Mouse (Mus musculus) CH12.LX (cell line): ENCODE data around the gene Apopt1. TPM values are rescaled to one million over a fixed set of nuclear protein-coding genes. Genes with fewer than 3 reads are reported as not detected.

ENCODE experiments used
- DNase-seq: peaks from one replicate; pipeline ENCODE4 v3.0.0-alpha.2; 2013; ENCODE audit errors: extremely low read depth
- H3K27ac ChIP-seq: 2 replicates; pipeline ENCODE4 v1.5.1; 2012; ENCODE audit warnings: low read depth, mild to moderate bottlenecking, control low read depth, moderate library complexity; ENCODE audit not compliant: insufficient read depth
- H3K27me3 ChIP-seq: replicated peaks from 2 replicates; pipeline ENCODE3; 2012; ENCODE audit warnings: inconsistent platforms
- H3K36me3 ChIP-seq, 2 experiments: replicated peaks in 1 of 2; 2 replicates each; pipeline versions ENCODE3 to v1.6.1; 2012; ENCODE audit warnings: inconsistent platforms in 1 of 2, low read length in 1 of 2, mild to moderate bottlenecking in 1 of 2, mixed read lengths in 1 of 2, moderate library complexity in 1 of 2; ENCODE audit not compliant: control insufficient read depth in 1 of 2, insufficient read depth in 1 of 2
- H3K4me1 ChIP-seq, 2 experiments: 2 replicates each; pipeline ENCODE4 v1.6.1; 2012; ENCODE audit warnings: inconsistent platforms in 1 of 2, moderate library complexity in 1 of 2; ENCODE audit not compliant: insufficient read depth in 2 of 2, control insufficient read depth in 1 of 2
- H3K4me2 ChIP-seq: 2 replicates; pipeline ENCODE4 v1.6.1; 2012; ENCODE audit warnings: low read depth, mild to moderate bottlenecking, control low read depth; ENCODE audit not compliant: poor library complexity, insufficient read depth, severe bottlenecking
- H3K4me3 ChIP-seq, 3 experiments: fragments of 150-350 bp in 1 of 3; sonication (generic) in 1 of 3; replicated peaks in 1 of 3; 2 replicates each; pipeline versions ENCODE3 to v1.5.1; 2011 to 2012; ENCODE audit warnings: low read depth in 2 of 3, low read length in 2 of 3, mild to moderate bottlenecking in 2 of 3, moderate library complexity in 2 of 3, control low read depth in 1 of 3, improper control_type of control experiment in 1 of 3, inconsistent platforms in 1 of 3, mixed read lengths in 1 of 3; ENCODE audit not compliant: poor library complexity in 1 of 3
- H3K79me2 ChIP-seq: replicated peaks from 2 replicates; pipeline ENCODE4 v1.6.1; 2012; ENCODE audit warnings: mild to moderate bottlenecking, moderate library complexity; ENCODE audit not compliant: control insufficient read depth, poor library complexity, insufficient read depth, severe bottlenecking; ENCODE audit errors: extremely low read depth
- H3K9ac ChIP-seq: 2 replicates; pipeline ENCODE4 v1.6.1; 2012; ENCODE audit warnings: low read depth, mild to moderate bottlenecking, control low read depth, moderate library complexity; ENCODE audit not compliant: insufficient read depth
- H3K9me3 ChIP-seq: replicated peaks from 2 replicates; pipeline ENCODE3; 2012; ENCODE audit warnings: low read length, inconsistent platforms, mixed read lengths
- BHLHE40 ChIP-seq: IDR thresholded peaks from 2 replicates; pipeline ENCODE4 v1.6.1; 2011; ENCODE audit warnings: mild to moderate bottlenecking, low read depth, low read length, improper control_type of control experiment
- CHD1 ChIP-seq: IDR thresholded peaks from 2 replicates; pipeline ENCODE4 v1.6.1; 2012; ENCODE audit warnings: low read depth, low read length, improper control_type of control experiment, inconsistent platforms
- CHD2 ChIP-seq: IDR thresholded peaks from 2 replicates; pipeline ENCODE4 v1.6.1; 2011; ENCODE audit warnings: low read length, improper control_type of control experiment
- CTCF ChIP-seq, 2 experiments: IDR thresholded peaks in 1 of 2; conservative IDR thresholded peaks in 1 of 2; 2 replicates each; pipeline ENCODE4 v1.5.1; 2011 to 2012; ENCODE audit warnings: low read depth in 2 of 2, low read length in 2 of 2, improper control_type of control experiment in 1 of 2, inconsistent platforms in 1 of 2, mild to moderate bottlenecking in 1 of 2, moderate library complexity in 1 of 2
- ETS1 ChIP-seq: conservative IDR thresholded peaks from 2 replicates; pipeline ENCODE4 v1.6.1; 2012; ENCODE audit warnings: low read depth, mild to moderate bottlenecking, inconsistent platforms, low read length, improper control_type of control experiment, moderate library complexity
- GABPA ChIP-seq: IDR thresholded peaks from 2 replicates; pipeline ENCODE4 v1.6.1; 2012; ENCODE audit warnings: low read depth, low read length, improper control_type of control experiment, inconsistent platforms; ENCODE audit not compliant: insufficient replicate concordance
- HCFC1 ChIP-seq: IDR thresholded peaks from 2 replicates; pipeline ENCODE4 v1.6.1; 2012; ENCODE audit warnings: low read depth, mild to moderate bottlenecking, inconsistent platforms, low read length, improper control_type of control experiment
- IRF4 ChIP-seq: IDR thresholded peaks from 2 replicates; pipeline ENCODE4 v1.6.1; 2014; ENCODE audit warnings: low read depth, mild to moderate bottlenecking, inconsistent platforms, low read length, improper control_type of control experiment
- JUND ChIP-seq: conservative IDR thresholded peaks from 2 replicates; pipeline ENCODE4 v1.6.1; 2011; ENCODE audit warnings: low read depth, low read length, improper control_type of control experiment
- MAX ChIP-seq: IDR thresholded peaks from 2 replicates; pipeline ENCODE4 v1.6.1; 2011; ENCODE audit warnings: low read length, improper control_type of control experiment
- MAZ ChIP-seq: IDR thresholded peaks from 2 replicates; pipeline ENCODE4 v1.6.1; 2012; ENCODE audit warnings: low read depth, mild to moderate bottlenecking, inconsistent platforms, low read length, improper control_type of control experiment, moderate library complexity
- MXI1 ChIP-seq: IDR thresholded peaks from 2 replicates; pipeline ENCODE4 v1.6.1; 2011; ENCODE audit warnings: mild to moderate bottlenecking, low read depth, low read length, improper control_type of control experiment
- MYC ChIP-seq: IDR thresholded peaks from 2 replicates; pipeline ENCODE4 v1.6.1; 2011; ENCODE audit warnings: low read depth, mild to moderate bottlenecking, improper control_type of control experiment, low read length
- NELFE ChIP-seq: IDR thresholded peaks from 2 replicates; pipeline ENCODE4 v1.6.1; 2011; ENCODE audit warnings: low read depth, low read length, improper control_type of control experiment
- NRF1 ChIP-seq: IDR thresholded peaks from 2 replicates; pipeline ENCODE4 v1.6.1; 2014; ENCODE audit warnings: low read depth, mild to moderate bottlenecking, inconsistent platforms, low read length, improper control_type of control experiment, moderate library complexity
- PAX5 ChIP-seq: IDR thresholded peaks from 2 replicates; pipeline ENCODE4 v1.6.1; 2012; ENCODE audit warnings: low read length, inconsistent platforms, mixed read lengths
- POLR2AphosphoS2 ChIP-seq: IDR thresholded peaks from 2 replicates; pipeline ENCODE4 v1.6.1; 2011; ENCODE audit warnings: low read depth, low read length, improper control_type of control experiment
- RAD21 ChIP-seq: IDR thresholded peaks from 2 replicates; pipeline ENCODE4 v1.6.1; 2011; ENCODE audit warnings: low read depth, mild to moderate bottlenecking, low read length, improper control_type of control experiment, moderate library complexity
- RCOR1 ChIP-seq: conservative IDR thresholded peaks from 2 replicates; pipeline ENCODE4 v1.6.1; 2012; ENCODE audit warnings: low read depth, mild to moderate bottlenecking, inconsistent platforms, low read length, improper control_type of control experiment
- SIN3A ChIP-seq: IDR thresholded peaks from 2 replicates; pipeline ENCODE4 v1.6.1; 2012; ENCODE audit warnings: low read length, improper control_type of control experiment, inconsistent platforms
- SMC3 ChIP-seq: IDR thresholded peaks from 2 replicates; pipeline ENCODE4 v1.6.1; 2011; ENCODE audit warnings: low read depth, low read length, improper control_type of control experiment
- TBP ChIP-seq: conservative IDR thresholded peaks from 2 replicates; pipeline ENCODE4 v1.6.1; 2011; ENCODE audit warnings: low read depth, low read length, improper control_type of control experiment
- TCF12 ChIP-seq: IDR thresholded peaks from 2 replicates; pipeline ENCODE4 v1.6.1; 2014; ENCODE audit warnings: low read depth, mild to moderate bottlenecking, inconsistent platforms, low read length, improper control_type of control experiment
- UBTF ChIP-seq: IDR thresholded peaks from 2 replicates; pipeline ENCODE4 v1.6.1; 2012; ENCODE audit warnings: low read depth, mild to moderate bottlenecking, inconsistent platforms, low read length, improper control_type of control experiment, moderate library complexity
- USF1 ChIP-seq: IDR thresholded peaks from 2 replicates; pipeline ENCODE4 v1.6.1; 2014; ENCODE audit warnings: low read depth, mild to moderate bottlenecking, inconsistent platforms, low read length, improper control_type of control experiment
- USF2 ChIP-seq: conservative IDR thresholded peaks from 2 replicates; pipeline ENCODE4 v1.6.1; 2011; ENCODE audit warnings: low read depth, low read length, improper control_type of control experiment
- ZC3H11A ChIP-seq: IDR thresholded peaks from 2 replicates; pipeline ENCODE4 v1.6.1; 2012; ENCODE audit warnings: low read depth, mild to moderate bottlenecking, inconsistent platforms, low read length, improper control_type of control experiment
- ZKSCAN1 ChIP-seq: IDR thresholded peaks from 2 replicates; pipeline ENCODE4 v1.6.1; 2012; ENCODE audit warnings: low read depth, inconsistent platforms, low read length, improper control_type of control experiment, borderline replicate concordance
- ZMIZ1 ChIP-seq: IDR thresholded peaks from 2 replicates; pipeline ENCODE4 v1.6.1; 2012; ENCODE audit warnings: low read depth, mild to moderate bottlenecking, inconsistent platforms, low read length, improper control_type of control experiment
- ZNF384 ChIP-seq: IDR thresholded peaks from 2 replicates; pipeline ENCODE4 v1.6.1; 2012; ENCODE audit warnings: low read depth, low read length, improper control_type of control experiment, inconsistent platforms
- dilution Hi-C: fragments of 300-500 bp; cut with MboI; formaldehyde crosslinking; loops from 2 replicates; pipeline ENCODE4 v1.14.3; 2020; ENCODE audit warnings: low sequenced_read_pairs; ENCODE audit not compliant: extremely low pct_unique_long_range_greater_than_20kb, extremely low pct_ligation_motif_present
- in situ Hi-C: fragments of 300-500 bp; cut with MboI; formaldehyde crosslinking; loops from 3 replicates; pipeline ENCODE4 v1.14.3; 2019; ENCODE audit warnings: low sequenced_read_pairs, low pct_ligation_motif_present, low pct_unique_long_range_greater_than_20kb, mixed read lengths
- polyA plus RNA-seq: library from polyadenylated mRNA; unstranded; fragments of >175 nt; gene quantifications from 2 replicates; pipeline ENCODE4 v1.2.1, GENCODE M21; 2012; ENCODE audit warnings: low read depth; ENCODE audit not compliant: insufficient read length
- total RNA-seq, 2 experiments: library from RNA; depleted of rRNA; stranded (reverse); fragments of 300-350 nt in 1 of 2; fragments of >200 nt in 1 of 2; gene quantifications; 2 replicates each; pipeline ENCODE4 v1.2.3; 2012 to 2014

Gene Apopt1
- total and polyA plus RNA-seq, 3 experiments, result 36.0 to 49.1 (median 43.6) TPM

DNA sequence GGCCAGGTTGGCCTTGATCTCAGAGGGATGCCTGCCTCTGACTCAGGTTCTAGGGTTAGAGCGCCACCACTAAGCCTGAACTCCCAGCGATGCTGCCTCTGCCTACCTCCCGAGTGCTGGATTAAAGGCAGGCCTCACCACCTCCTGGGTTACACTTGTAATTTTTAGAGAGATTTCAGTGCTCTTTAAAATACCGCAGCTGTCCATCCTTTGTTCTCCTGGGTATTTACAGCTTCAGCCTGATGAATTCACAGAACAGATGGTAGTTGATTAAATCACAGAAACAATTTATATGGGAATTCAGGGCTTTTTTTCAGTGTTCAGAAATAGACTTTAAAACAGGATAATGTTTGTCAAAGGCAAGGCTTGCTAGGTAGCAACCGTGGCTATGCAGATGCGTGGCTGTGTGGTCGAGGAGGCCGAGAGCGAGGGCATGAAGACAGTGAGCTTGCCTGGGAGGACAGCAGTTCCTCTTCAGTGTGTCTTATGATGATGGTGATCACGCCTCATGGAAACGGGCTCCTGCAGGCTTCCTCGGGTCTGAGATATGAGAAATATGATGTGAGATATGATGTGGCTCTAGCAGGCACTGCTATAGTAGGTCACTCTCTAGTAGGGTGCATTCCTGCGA is 78.5 kb downstream of the Apopt1 start:
- peaks cover 25 to 67% of the 10 kb centered on the region in 2 experiments for H3K4me1 ChIP-seq
- DNase-seq, result peak; percentile 45
- TF ChIP-seq MAX, result no peak
- TF ChIP-seq PAX5, result no peak
- no peak for TF ChIP-seq ZC3H11A
- TF ChIP-seq USF2, result no peak
- TF ChIP-seq BHLHE40, result no peak
- TF ChIP-seq RCOR1, result no peak
- no peak for TF ChIP-seq SIN3A
- TF ChIP-seq CTCF (conservative IDR thresholded peaks at IDR 0.05 in 1 of 2, IDR thresholded peaks at IDR 0.05 in 1 of 2; ENCODE audit: low read depth in 2 of 2, low read length in 2 of 2), result no peak
- no peak for TF ChIP-seq CHD2
- TF ChIP-seq MAZ, result no peak
- no peak for TF ChIP-seq CHD1
- no peak for TF ChIP-seq ZKSCAN1
- TF ChIP-seq SMC3, result no peak
- no peak for TF ChIP-seq USF1
- H3K79me2 ChIP-seq, result no peaks in the 10 kb centered on the region; the same call in 1 of the 2 replicates
- no peaks in the 10 kb centered on the region for H3K9me3 ChIP-seq
- in situ Hi-C loops, result no loop called here
- H3K4me2 ChIP-seq, result no peak overlapping the region
- H3K9ac ChIP-seq, result no peak overlapping the region
- peaks cover 64 to 87% of the 10 kb centered on the region in 2 experiments for H3K36me3 ChIP-seq
- no peak overlapping the region for H3K4me3 ChIP-seq
- dilution Hi-C loops, result no loop called here
- H3K27ac ChIP-seq, result no peak overlapping the region
- no peaks in the 10 kb centered on the region for H3K27me3 ChIP-seq

DNA sequence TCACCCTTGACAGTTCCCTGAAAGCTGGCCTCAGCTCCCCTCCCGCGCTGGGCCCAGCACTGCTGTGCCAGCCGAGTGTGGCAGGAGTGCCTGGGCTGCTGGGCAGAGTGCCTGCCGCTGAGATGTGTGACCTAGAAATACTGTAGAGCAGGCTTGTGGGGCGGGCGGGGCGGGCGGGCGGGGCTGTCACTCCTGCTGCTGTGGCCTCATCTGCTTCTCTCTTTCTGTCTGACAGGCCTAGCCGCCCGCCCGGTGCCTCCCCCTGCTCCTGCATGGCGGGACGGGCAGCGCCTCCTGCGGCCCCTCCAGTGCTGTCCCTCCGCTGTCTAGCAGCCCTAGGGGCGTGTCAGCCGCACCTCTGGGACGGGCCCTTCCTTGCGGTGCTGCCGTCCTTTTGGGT is 81.0 kb downstream of the Apopt1 start:
- H3K9me3 ChIP-seq, result no peaks in the 10 kb centered on the region
- H3K4me2 ChIP-seq, result peak overlapping the region; percentile 24
- peak overlapping the region; percentile 87 for H3K27ac ChIP-seq
- TF ChIP-seq MAX (no peak; the same call in 1 of the 2 replicates), ZC3H11A (no peak), RCOR1 (no peak), POLR2AphosphoS2 (no peak), SIN3A (no peak; the same call in 1 of the 2 replicates), NELFE (no peak), ZMIZ1 (no peak), IRF4 (no peak), TCF12 (peak; percentile 34; the same call in 1 of the 2 replicates), PAX5 (no peak), GABPA (no peak), JUND (no peak), MXI1 (peak; percentile 84; the same call in 1 of the 2 replicates), UBTF (peak; percentile 64; the same call in 1 of the 2 replicates), NRF1 (no peak), MAZ (0 out of 2 replicates have a peak, but pooled peaks have one; percentile 45), USF2 (no peak), ZKSCAN1 (no peak), MYC (no peak), RAD21 (no peak; the same call in 1 of the 2 replicates), CTCF (conservative IDR thresholded peaks at IDR 0.05 in 1 of 2, IDR thresholded peaks at IDR 0.05 in 1 of 2; ENCODE audit: low read depth in 2 of 2, low read length in 2 of 2) (peak in 1 of 2 experiments; percentile 42; a peak in 2 of 4 replicates), ZNF384 (no peak), HCFC1 (no peak), CHD2 (no peak), ETS1 (no peak; the same call in 1 of the 2 replicates), TBP (no peak)
- TF ChIP-seq, all 38 proteins: peak for 5
- no peaks in the 10 kb centered on the region; the same call in 1 of the 2 replicates for H3K79me2 ChIP-seq
- peaks cover 31 to 81% of the 10 kb centered on the region in 2 experiments for H3K4me1 ChIP-seq
- H3K27me3 ChIP-seq, result no peaks in the 10 kb centered on the region
- peaks cover 47 to 86% of the 10 kb centered on the region in 2 experiments for H3K36me3 ChIP-seq
- in situ Hi-C loops, result no loop called here
- H3K4me3 ChIP-seq, result peak overlapping the region in 1 of 3 experiments; percentile 19
- DNase-seq, result peak; percentile 84
- dilution Hi-C loops, result no loop called here
- H3K9ac ChIP-seq, result peak overlapping the region; percentile 34
